Mouse (Mus musculus) layer of hippocampus, adult 11-12 months (tissue): Measurements from ENCODE around the gene Gfod2.
A peak's percentile ranks its signal among the peaks of the same experiment; 100 is the strongest.

ENCODE experiments used
- DNase-seq: peaks from one replicate; pipeline ENCODE4 v3.0.0; 2022; ENCODE audit warnings: low spot score

Gene Gfod2

DNA sequence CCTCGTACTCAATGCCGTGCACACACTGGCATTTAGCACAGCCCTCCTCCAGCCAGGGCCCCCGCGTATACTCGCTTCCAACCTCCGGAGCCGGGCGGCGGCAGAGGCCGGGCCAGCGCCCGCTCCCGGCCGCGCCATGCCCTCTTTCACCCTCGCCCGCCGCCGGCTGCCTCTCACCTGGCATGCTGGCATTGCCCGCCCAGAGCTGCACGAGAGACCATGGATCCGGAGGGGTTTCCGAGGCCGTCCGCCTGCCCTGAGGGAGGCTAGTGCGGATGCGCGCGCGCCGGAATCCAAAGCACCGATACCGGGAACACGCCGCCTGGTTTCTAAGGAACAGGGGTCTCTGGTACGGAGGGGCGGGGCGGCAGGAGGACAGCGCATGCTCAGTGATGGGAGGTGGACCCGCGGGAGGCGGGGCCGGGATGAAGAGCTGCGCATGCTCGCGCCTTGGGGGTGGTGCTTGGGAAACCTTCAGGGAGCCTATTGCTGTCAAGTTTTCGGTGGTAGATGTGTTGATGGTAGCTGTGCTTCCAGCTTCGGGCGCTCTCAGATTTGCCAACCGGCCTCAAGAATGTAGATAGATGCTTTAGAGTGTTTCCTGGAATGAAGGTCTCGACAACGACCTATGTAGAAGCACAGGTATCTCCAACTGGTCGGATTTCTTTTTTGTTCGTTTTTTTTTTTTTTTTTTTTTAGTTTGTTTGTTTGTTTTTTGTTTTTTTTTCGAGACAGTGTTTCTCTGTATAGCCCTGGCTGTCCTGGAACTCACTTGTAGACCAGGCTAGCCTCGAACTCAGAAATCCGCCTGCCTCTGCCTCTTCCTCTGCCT is at the start of gene Gfod2:
TSS of gene Gfod2 (minus strand) at position 388 of the 832 bp plus-strand sequence.
- peak; percentile 97 for DNase-seq

DNA sequence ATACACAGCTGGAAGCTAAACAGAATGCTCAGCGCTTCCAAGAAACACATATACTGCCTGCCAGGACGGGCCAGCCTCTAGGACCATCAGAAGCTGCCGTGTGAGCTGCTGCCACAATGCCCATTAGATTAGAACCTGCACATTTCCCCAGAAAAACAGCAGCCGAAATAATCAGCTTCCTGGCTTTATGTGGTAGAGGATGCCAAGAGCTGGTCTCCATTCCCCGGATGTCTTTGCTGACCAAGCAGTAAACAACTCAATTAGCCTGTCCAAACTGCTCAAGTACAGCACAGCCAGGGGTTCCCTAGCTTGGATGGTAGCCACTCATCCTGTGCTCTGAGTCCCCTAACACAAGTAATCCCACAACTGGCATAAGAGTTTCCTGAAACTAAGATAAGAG is 49.3 kb upstream of the Gfod2 start:
- DNase-seq, result no peak

DNA sequence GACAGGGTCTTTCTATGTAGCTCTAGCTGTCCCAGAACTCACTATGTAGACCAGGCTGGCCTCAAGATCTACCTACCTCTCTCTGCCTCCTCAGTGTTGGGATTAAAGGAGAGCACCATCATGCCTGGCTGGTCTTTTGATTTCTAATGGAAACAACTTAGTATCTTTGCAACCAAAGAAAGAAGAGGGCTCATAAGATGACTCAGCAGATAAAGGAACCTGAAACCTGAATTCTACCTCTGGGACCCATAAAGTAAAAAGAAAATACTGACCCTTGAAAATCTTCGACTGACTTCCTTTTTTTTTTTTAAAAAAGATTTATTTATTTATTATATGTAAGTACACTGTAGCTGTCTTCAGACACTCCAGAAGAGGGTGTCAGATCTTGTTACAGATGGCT is 47.5 kb upstream of the Gfod2 start:
- DNase-seq, result no peak

DNA sequence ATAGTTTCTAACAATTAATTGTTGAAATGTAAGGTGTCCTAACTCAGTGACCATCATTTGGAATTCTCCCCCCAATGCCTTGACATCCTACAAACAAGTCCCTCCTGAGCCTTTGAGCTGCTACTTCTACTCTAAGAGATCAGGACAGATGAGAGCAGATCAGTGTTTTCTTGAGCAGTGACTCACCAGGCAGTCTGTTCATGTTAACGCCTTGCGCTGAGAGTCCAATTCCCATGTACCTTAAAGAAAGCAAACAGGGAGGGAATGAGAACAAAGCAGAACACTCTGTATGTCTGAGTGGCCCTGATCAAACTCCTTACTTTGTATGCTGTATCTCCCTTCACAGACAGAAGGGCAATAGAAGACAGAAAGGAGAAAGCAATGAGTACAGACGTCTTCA is 46.9 kb upstream of the Gfod2 start:
- DNase-seq, result no peak

DNA sequence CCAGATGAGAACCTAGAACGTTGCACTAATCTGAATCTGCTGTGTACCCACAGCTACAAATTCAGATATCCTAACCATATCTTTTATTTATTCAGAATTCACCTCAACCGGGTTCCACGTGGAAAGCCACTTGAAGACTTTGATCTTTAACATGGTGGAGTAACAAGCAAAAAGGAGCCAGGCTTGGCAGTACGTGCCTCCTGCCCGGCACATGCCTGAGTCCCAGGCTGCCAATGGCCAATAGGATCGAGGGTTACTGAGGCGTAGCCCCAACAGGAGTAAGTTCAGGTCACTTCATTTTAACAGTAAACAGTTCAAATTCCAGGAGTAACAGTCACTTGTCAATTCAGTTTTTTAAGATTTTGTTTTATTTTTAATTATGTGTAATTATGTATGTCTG is 46.3 kb upstream of the Gfod2 start:
- no peak for DNase-seq

DNA sequence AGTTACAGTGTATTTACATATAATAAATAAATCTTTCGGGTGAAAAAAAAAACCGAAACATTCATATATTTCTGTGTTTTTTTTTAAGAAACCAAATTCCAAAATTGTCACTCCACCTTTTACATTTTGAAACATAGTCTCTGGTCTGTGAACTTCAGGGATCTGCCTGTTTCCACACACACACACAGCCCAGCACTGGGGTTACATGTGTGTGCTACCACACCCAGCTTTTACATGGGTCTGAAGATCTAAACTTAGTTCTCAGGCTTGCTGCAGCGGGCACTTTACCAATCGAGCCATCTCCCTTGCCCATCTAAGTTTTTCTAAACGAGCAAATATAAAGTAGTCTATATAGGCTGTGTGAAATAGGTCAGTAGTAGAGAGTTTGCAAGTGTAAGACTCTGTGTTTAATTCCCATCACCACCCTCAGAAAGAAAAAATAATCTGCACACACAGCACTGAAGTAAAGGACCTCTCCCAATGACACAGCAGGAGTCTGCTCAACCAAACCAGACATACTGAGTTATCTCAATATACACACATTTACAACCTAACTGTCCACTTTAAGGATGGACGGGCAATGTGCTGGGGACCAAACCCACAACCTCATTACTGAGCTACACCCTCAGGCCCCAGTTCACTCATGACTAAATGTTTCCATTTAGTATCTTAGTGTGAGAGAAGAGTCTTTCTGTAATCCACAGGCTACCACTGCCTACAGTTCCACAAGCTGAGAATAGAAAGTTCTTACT is 42.9 kb upstream of the Gfod2 start:
- no peak for DNase-seq

DNA sequence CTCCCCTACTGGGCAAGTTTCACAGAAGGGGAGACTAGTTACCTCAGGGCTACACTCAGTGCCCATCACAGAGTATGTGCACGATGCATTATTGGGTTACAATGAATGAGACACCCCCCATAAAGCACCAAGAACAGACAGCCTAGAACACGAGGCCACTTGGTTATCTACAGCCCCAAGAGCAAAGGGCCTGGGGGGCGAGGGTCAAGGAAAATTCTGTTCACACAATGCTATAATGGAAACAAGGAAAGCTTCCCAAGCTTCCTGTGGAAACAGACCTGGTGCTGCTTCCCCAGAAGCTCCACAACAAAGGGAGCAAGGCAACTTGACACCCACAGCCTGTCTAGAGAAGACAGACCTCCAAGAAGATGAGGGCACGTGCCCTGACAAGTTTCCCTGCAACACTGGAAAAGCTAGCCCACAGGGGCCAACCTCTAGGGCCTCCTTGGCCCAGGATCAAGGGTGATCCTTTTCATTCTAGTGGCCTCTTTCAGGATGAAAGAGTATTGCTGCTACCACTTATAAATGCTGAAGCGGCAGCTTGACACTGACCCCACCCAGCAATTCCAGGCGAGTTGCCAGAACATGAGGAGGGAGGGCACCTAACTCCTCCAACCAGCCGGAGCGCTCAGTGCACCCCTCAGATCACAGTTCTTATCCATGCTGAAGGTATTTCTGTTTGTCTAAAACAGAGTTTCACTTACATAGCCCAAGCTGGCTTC is 40.8 kb upstream of the Gfod2 start:
- peak; percentile 45 for DNase-seq

DNA sequence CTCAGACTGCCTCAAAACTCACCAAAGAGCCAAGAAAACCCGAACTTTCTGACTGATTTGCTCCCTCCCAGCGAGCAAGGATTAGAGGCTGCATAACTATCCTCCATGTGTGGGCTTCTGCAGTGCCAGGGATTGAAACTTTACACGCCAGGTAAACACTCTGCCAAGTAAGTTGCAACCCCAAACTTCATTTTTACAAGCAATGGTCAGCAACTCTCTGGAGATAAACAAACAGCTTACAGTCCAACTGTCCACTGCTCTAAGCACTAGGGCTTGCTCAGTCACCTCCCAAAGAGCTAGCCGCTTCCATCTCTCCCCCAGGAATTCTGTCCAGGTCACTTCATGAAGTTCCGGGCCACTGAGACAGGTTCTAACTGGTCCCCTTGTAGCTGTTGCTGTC is 39.9 kb upstream of the Gfod2 start:
- no peak for DNase-seq

DNA sequence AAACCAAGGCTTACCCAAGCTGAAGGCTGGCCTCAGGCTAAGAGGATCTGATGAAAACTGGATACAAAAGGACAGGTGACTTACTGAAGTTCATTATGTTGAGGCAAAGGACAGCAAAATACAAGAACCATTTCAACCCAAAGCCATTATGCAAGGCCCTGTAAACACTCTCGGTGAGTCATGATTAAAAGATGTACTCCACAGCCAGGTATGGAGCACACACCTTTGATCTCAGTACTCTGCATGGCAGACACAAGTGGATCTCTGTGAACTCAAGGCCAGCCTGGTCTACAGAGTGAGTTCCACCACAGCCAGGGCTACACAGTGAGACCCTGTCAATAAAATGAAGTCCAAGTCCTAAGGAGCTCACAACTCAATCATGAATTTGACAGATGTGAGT is 37.3 kb upstream of the Gfod2 start:
- no peak for DNase-seq

DNA sequence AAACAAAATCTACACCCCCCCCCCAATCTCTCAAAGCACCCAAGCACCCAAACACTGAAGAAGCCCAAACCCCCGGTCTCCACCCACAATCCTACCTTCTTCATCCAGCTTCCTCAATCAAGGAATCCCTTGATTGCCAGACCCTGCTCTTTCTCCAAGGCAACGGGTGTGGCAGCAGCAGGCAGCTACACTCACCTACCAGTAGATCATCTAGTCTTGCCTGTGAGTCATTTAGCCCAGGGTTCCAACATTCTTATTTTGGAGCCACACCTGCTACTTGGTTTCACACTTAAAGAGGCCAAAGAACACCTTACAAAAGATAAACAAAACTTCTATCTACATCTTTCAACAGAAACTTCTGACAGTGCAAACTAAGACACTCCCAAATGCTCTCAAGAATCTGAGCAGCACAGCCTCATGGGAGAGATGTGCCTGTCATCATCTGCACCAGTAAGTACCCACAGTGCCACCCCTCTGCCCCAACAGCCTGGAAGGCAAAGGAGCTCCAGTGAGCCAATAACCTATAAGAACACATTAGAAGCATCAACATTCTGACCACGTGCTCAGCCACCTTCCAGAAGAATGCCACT is 35.6 kb upstream of the Gfod2 start:
- DNase-seq, result no peak

DNA sequence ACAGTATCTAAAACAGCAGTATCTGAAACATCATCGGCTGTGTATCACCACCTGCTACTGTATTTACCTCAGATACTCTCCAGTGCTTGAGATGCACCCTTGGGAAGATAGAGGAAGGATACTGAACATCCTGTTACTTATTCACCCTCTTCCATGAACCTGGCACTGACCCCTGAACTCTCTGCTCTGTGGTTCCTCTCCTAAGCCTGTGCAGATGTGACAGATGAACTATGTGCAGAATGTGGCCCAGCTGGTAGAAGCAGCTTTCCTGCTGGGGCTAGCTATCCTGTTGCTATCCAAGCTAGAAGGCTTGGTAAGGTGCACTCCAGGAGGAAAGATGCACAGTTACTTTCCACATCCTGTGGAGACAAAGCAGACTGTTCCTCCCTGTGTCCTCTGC is 34.9 kb upstream of the Gfod2 start:
- no peak for DNase-seq

DNA sequence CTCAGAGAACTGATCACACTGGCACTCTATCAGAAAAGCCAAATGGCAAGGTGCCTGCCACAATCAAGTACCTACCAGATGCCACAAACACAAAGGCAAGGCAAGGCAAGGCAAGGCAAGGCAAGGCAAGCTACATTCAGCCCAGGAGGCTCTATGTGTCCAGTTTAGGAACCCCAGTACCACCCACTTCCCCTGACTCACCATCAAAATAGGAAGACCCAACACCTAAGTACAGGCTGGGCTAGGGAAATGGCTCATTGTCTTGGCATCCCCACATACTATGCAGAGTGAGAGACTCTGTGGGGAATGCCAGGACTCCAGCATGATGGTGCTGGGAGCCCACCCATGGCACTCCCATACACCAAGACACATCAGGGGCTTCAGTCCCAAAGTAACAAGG is 31.2 kb upstream of the Gfod2 start:
- no peak for DNase-seq

DNA sequence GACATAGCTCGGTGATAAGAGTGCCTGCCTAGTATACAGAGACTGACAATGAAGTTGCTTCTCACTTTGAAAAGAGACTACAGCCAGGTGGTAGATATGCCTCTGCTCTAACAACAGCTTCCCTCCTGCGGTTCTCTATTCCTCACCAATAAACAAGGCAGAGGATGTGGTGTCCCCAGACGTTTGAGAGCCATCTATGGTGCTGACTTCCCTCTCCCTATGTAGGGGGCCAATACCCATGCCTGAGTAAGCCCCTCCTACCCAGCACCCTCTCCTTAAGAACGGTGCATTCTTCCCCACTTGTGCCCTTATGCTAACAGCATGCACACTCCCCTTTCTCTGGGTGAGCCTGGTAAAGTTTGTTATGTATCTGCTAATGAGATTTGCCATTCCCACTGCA is 30.5 kb upstream of the Gfod2 start:
- DNase-seq, result no peak

DNA sequence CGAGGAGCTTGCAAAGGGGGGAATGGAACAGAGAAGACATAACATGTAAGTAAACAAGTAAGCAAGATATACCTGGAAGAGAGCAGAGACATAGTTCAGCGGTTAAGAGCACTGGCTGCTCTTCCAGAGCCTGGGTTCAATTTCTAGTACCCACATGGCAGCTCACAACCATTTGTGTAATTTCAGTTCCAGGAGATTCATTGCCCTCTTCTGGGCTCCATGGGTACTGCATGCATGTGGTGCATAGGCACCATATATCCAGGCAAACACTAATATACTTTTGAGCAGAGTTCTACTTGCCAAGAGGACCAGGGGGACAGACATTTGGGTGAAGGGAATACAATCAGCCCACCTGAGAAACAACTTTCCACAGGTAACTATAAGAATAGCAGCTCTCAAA is 29.8 kb upstream of the Gfod2 start:
- DNase-seq, result peak; percentile 37

DNA sequence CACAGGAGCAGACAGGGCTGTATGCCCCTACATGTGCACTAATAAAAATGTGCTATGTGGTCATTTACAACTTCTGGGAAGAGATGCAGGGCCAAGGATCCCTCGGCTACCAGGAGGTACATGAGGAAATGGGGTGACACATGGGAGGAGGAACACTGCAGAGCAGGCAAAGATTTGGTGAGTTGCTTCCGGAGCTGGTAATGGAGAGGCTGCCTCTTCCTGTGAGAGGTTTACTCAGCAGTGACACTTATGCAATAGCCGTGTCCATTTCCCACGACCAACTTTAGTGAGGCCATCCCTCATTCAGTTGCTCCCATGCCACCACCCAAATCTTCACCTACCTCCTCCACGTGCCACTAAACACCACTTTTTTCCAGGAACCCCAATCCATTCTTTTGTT is 21.8 kb upstream of the Gfod2 start:
- no peak for DNase-seq

DNA sequence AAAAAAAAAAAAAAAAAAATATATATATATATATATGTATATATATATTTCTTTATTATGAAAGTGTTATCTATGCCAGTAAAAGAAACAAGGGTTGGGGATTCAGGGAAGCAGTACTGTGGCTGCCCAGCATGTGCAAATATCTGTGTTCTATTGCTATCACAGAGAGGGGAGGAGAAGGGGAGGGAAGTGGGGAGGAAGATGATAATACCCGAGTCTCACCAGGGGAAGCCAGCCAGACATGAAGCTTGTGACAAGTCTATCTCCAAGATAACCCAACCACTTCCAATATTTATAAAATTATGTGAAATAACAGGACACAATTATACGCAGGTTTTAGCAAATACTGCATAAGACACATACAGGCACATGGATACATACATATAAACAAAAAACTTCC is 19.4 kb upstream of the Gfod2 start:
- no peak for DNase-seq

DNA sequence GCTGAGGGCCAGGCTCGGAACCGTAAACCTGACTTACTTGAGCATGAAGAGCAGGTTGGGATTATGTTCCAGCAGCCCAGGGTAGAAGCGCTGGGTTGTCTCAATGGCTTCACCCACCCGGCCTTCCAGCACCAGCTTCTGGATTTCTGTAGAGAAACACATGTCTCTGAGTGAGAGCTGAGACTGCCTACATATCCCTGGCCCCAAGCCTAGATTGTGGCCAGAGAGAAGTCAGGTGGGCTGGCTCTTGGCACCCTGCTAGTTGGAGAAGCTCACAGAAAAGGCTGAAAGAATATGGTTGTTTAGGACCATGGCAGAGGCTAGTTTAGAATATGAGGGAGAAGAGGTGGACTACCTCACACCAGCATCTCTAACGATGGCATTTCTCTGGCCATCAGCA is 16.0 kb upstream of the Gfod2 start:
- no peak for DNase-seq

DNA sequence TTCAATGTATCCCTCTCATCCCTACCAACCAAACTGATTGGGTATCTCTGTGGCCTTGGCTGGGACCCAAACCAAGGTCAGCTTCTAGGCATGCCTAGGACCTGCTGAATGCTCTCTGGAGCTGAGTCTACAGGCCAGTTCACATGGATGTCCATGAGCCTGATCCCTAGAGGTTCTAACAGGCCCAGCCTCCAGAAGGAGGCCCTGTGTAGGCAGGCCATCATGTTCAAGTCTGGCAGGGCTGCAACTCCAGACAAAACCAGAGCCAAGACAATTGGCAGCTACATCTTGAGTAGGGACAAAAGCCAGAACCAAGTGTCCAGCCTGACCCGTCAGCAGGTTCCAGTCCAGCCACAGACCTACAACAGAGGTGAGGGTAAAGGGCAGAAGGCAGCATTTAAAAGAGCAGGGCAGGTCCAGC is 15.0 kb upstream of the Gfod2 start:
- DNase-seq, result no peak

DNA sequence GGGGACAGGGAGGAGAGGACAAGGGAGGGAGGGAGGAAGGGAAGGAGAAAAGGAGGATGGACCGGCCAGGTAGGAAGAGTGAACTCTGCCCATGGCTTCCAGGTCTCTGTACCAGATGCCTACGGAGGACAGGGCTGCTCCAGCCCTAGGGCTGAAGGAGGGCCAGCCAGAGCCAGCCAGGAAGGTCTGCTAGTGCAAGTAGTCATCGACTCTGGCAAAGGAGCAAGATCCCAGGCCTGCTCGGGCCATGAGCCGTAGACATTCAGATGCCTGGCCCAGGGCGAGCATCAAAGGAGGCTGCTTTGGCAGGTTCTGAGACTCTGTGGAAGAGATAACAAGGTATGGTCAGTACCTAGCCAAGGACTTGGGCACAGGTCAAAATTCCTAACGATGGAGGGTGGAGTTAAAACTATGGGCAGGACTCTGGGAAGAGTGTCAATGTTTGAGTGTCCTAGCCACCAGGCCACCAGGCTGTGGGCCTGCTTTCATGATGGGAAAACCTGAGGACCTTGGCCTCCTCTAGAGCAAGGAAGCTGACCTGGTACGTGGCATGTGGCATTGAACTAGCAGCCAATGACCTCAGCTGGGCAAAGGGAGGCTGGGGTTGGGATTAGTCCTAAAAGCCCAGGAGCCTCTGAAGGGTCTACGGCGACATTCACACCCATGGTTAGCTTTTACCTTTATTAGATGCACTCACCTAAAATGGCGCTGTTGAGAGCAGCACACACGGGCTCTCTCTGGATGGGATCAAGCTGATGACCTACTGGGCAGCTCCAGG is 13.1 kb upstream of the Gfod2 start:
- no peak for DNase-seq

DNA sequence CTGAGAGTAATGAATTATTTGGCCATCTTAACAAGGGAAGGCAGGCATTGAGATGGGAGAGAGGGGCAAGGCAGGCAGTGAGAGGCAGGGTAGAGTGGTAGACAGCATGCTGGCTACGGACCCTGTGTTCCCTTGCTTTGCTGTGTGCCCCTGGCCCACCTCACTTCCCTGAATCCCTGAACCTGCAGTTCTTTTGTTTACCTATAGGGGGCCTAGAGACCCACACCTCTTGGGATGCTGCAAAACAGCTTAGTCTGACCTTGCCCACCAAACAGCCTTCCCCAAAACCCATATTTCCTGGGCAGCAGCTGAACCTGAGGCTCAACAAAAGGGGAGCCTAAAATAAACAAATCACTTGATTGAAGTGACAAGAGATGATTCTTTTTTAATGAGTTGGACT is 12.1 kb upstream of the Gfod2 start:
- DNase-seq, result no peak

DNA sequence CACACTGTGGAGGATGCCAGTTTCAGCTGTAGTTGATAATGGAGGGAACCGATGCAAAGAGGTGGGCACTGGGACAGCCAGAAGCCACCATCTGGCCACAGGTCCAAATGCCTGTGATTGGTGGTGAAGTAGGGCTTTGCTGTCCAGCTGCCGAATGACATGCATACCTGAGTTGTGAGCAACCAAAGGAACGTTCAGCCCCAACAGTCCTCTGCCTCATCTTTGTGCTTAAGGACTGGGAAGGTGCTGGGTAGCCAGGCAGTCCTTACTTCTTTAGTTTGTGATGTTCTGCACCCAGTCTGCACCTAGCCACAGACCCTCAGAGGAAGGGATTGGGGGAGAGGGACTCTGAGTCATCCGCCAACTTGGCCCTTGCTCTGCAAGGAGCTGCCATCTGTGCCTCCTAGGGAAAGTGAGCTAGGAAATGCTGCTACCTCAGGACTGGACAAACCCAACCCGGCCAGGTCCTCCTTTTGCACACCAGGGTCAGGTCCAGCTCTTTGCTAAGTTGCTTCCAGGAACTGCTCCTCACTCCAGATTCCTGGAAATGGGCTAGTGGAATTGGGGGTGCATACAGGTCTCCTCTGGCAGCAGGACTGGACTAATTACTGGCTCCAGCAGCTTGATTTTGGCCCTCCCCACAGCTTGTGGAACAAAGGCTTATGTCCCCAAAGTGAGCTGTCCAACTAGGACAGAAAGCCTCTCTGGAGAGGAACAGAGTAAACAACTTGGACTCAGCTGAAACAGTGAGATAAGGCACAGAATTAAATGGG is 10.2 kb upstream of the Gfod2 start:
- DNase-seq, result no peak
